Mouse (Mus musculus) stomach, postnatal 0 days (tissue): Measurements from ENCODE around the gene Dhrs7c.

Experiments
- CTCF ChIP-seq: IDR thresholded peaks from 2 replicates; pipeline ENCODE4 v1.5.1; 2016; ENCODE audit warnings: antibody characterized with exemption, low read depth, mild to moderate bottlenecking, moderate library complexity
- EP300 ChIP-seq: optimal IDR thresholded peaks from 2 replicates; pipeline ENCODE3; 2016; ENCODE audit warnings: antibody characterized with exemption

DNA sequence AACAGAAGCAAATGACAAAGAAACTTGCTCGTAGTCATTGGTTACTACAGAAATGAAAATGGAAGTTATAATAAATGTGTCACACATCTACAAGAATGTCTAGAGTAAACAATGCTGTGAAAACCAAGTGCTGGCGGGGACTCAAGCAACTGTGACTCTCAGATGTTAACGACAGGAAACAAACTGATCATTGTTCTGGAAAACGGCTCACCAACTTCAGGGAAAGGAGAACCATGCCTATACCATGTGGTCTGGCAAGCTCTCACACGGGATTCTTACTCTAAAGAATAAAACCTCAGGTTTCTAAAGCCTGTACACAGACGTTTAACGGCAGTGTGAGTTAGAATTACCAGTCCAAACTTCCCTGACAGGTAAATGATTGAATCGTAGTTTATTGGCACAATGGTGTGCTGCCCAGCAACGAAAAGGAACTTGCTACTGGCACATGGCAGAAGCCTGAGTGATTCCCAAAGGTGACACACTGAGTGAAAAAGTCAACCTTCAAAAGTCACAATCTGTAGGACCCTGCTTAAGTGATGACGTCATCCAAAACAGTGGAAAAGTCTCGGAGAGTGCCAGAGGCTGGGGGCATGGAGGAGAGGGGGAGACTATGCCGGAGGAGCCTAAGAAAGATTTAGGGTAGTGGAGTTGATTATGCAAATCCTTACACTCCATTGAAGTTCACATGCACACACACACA lies 30.5 kb downstream of the Dhrs7c start:
- TF ChIP-seq CTCF (no peak), EP300 (no peak)
